Mouse (Mus musculus): ENCODE results near the gene Chst11. TPM values are rescaled to one million over a fixed set of nuclear protein-coding genes. Genes with fewer than 3 reads are reported as not detected.

Gene Chst11
- polyA plus RNA-seq, 1 experiment = 5.2 TPM

DNA sequence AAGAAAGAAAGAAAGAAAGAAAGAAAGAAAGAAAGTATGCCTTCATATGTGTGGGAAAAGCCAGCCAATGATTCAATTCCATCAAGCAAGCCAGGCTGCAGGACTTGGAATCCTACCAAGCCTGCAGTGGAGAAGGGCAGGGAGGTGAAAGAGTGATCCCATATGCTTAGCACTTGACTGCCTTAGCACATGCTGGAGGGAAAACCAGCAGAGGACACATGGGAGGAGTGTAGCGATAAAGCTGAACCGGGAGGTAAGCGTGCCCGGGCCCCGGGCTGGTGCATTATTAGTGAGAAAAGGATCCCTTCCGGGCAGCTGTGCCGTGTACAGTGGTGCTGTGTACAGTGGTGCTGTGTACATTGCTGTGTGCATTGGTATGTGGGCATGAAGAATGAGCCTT, 165.3 kb downstream of the Chst11 start:
- no peak overlapping the region for H3K27ac ChIP-seq (ENCODE audit: insufficient read depth, low read length)
- no peak for TF ChIP-seq POLR2A (IDR thresholded peaks at IDR 0.05; ENCODE audit: insufficient read depth, low read length)
- no peak for TF ChIP-seq EP300 (IDR thresholded peaks at IDR 0.05; ENCODE audit: insufficient read depth, low read depth, low read length)
- TF ChIP-seq CTCF (IDR thresholded peaks at IDR 0.05; ENCODE audit: low read depth, low read length) = no peak

DNA sequence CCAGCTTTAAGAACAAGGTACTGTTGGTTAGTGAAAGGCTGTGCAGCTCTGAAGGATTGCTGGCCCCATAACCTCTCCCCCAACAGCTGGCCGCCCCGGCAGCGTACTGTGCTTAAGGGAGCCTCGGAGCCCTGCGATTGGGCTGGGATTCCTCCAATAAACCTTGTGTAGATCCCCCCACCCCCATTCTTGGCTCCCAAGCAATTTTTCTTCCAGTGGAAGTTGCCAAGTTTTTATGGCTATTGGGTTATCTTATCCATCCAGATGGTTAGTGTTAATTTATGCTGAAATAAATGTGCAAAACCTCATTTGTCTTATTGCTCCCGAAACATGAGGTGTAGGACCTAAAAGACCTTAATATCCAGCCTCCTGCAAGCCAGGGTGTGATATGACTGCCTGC, 166.1 kb downstream of the Chst11 start:
- no peaks in the 10 kb centered on the region for H3K9me3 ChIP-seq (replicated peaks; ENCODE audit: control insufficient read depth, insufficient read depth, low read length, poor library complexity, severe bottlenecking)
- H3K27ac ChIP-seq (ENCODE audit: insufficient read depth, low read length) = no peak overlapping the region

More for the DNA sequence above, 165.3 kb downstream of the Chst11 start:
- no peaks in the 10 kb centered on the region for H3K4me1 ChIP-seq (ENCODE audit: control insufficient read depth, insufficient read depth, low read length)
- H3K4me3 ChIP-seq (ENCODE audit: low read depth, low read length) = no peak overlapping the region
- no peaks in the 10 kb centered on the region for H3K27me3 ChIP-seq (ENCODE audit: control insufficient read depth, insufficient read depth, low read length, poor library complexity, severe bottlenecking)
- H3K9me3 ChIP-seq (replicated peaks; ENCODE audit: control insufficient read depth, insufficient read depth, low read length, poor library complexity, severe bottlenecking) = no peaks in the 10 kb centered on the region
- no peak overlapping the region for H3K9ac ChIP-seq (ENCODE audit: low read depth, poor library complexity, severe bottlenecking)
- no peaks in the 10 kb centered on the region for H3K36me3 ChIP-seq (ENCODE audit: control insufficient read depth, insufficient read depth, low read length, poor library complexity, severe bottlenecking)

GRCm38 (mm10) chr10:83151896-83152685, 166.8 kb downstream of the Chst11 start:
- Histone ChIP-seq H3K9me3 (replicated peaks; ENCODE audit: control insufficient read depth, insufficient read depth, low read length, poor library complexity, severe bottlenecking) (no peaks in the 10 kb centered on the region), H3K27ac (ENCODE audit: insufficient read depth, low read length) (no peak overlapping the region), H3K36me3 (ENCODE audit: control insufficient read depth, insufficient read depth, low read length, poor library complexity, severe bottlenecking) (no peaks in the 10 kb centered on the region), H3K4me1 (ENCODE audit: control insufficient read depth, insufficient read depth, low read length) (no peaks in the 10 kb centered on the region), H3K27me3 (ENCODE audit: control insufficient read depth, insufficient read depth, low read length, poor library complexity, severe bottlenecking) (no peaks in the 10 kb centered on the region), H3K4me3 (ENCODE audit: low read depth, low read length) (no peak overlapping the region), H3K9ac (ENCODE audit: low read depth, poor library complexity, severe bottlenecking) (no peak overlapping the region)
- TF ChIP-seq CTCF (IDR thresholded peaks at IDR 0.05; ENCODE audit: low read depth, low read length) = no peak
- no peak for TF ChIP-seq POLR2A (IDR thresholded peaks at IDR 0.05; ENCODE audit: insufficient read depth, low read length)
- TF ChIP-seq EP300 (IDR thresholded peaks at IDR 0.05; ENCODE audit: insufficient read depth, low read depth, low read length) = no peak

More for the DNA sequence above, 166.1 kb downstream of the Chst11 start:
- no peak for TF ChIP-seq EP300 (IDR thresholded peaks at IDR 0.05; ENCODE audit: insufficient read depth, low read depth, low read length)
- no peak for TF ChIP-seq CTCF (IDR thresholded peaks at IDR 0.05; ENCODE audit: low read depth, low read length)
- no peak for TF ChIP-seq POLR2A (IDR thresholded peaks at IDR 0.05; ENCODE audit: insufficient read depth, low read length)
- H3K36me3 ChIP-seq (ENCODE audit: control insufficient read depth, insufficient read depth, low read length, poor library complexity, severe bottlenecking) = no peaks in the 10 kb centered on the region
- no peaks in the 10 kb centered on the region for H3K27me3 ChIP-seq (ENCODE audit: control insufficient read depth, insufficient read depth, low read length, poor library complexity, severe bottlenecking)
- no peak overlapping the region for H3K4me3 ChIP-seq (ENCODE audit: low read depth, low read length)
- no peaks in the 10 kb centered on the region for H3K4me1 ChIP-seq (ENCODE audit: control insufficient read depth, insufficient read depth, low read length)
- H3K9ac ChIP-seq (ENCODE audit: low read depth, poor library complexity, severe bottlenecking) = no peak overlapping the region

- Histone ChIP-seq H3K4me1 (ENCODE audit: control insufficient read depth, insufficient read depth, low read length) (no peaks in the 10 kb centered on the region), H3K27ac (ENCODE audit: insufficient read depth, low read length) (no peak overlapping the region), H3K36me3 (ENCODE audit: control insufficient read depth, insufficient read depth, low read length, poor library complexity, severe bottlenecking) (no peaks in the 10 kb centered on the region), H3K9ac (ENCODE audit: low read depth, poor library complexity, severe bottlenecking) (no peak overlapping the region), H3K27me3 (ENCODE audit: control insufficient read depth, insufficient read depth, low read length, poor library complexity, severe bottlenecking) (no peaks in the 10 kb centered on the region), H3K4me3 (ENCODE audit: low read depth, low read length) (no peak overlapping the region), H3K9me3 (replicated peaks; ENCODE audit: control insufficient read depth, insufficient read depth, low read length, poor library complexity, severe bottlenecking) (no peaks in the 10 kb centered on the region)
- TF ChIP-seq EP300 (IDR thresholded peaks at IDR 0.05; ENCODE audit: insufficient read depth, low read depth, low read length) (no peak), CTCF (IDR thresholded peaks at IDR 0.05; ENCODE audit: low read depth, low read length) (no peak), POLR2A (IDR thresholded peaks at IDR 0.05; ENCODE audit: insufficient read depth, low read length) (no peak)
Measured at GRCm38 (mm10) chr10:83152723-83153122, 167.4 kb downstream of the Chst11 start.

DNA sequence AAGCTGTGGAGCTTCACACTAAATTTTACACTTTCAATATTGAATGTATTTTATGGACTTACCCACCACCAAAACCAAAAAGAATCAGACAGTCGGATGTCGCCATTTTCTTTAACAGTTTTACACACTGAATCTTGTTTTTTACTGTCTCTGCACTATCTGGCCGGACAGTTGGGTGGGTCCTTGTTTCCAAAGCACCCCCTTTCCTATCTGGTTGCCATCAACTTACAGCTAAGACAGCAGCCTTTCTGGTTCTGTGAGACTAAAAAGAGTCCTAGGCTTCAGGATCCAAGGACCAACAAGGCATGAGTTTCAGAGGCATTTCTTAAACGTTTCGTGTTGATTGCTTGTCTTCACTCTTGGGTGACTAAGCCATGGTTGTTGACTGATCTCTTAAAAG, 168.1 kb downstream of the Chst11 start:
- Histone ChIP-seq H3K36me3 (ENCODE audit: control insufficient read depth, insufficient read depth, low read length, poor library complexity, severe bottlenecking) (no peaks in the 10 kb centered on the region), H3K4me1 (ENCODE audit: control insufficient read depth, insufficient read depth, low read length) (no peaks in the 10 kb centered on the region), H3K27ac (ENCODE audit: insufficient read depth, low read length) (no peak overlapping the region), H3K4me3 (ENCODE audit: low read depth, low read length) (no peak overlapping the region), H3K27me3 (ENCODE audit: control insufficient read depth, insufficient read depth, low read length, poor library complexity, severe bottlenecking) (no peaks in the 10 kb centered on the region), H3K9me3 (replicated peaks; ENCODE audit: control insufficient read depth, insufficient read depth, low read length, poor library complexity, severe bottlenecking) (no peaks in the 10 kb centered on the region), H3K9ac (ENCODE audit: low read depth, poor library complexity, severe bottlenecking) (no peak overlapping the region)
- no peak for TF ChIP-seq CTCF (IDR thresholded peaks at IDR 0.05; ENCODE audit: low read depth, low read length)
- no peak for TF ChIP-seq EP300 (IDR thresholded peaks at IDR 0.05; ENCODE audit: insufficient read depth, low read depth, low read length)
- TF ChIP-seq POLR2A (IDR thresholded peaks at IDR 0.05; ENCODE audit: insufficient read depth, low read length) = no peak

GRCm38 (mm10) chr10:83153887-83154286, 168.6 kb downstream of the Chst11 start:
- Histone ChIP-seq H3K36me3 (ENCODE audit: control insufficient read depth, insufficient read depth, low read length, poor library complexity, severe bottlenecking) (no peaks in the 10 kb centered on the region), H3K9ac (ENCODE audit: low read depth, poor library complexity, severe bottlenecking) (no peak overlapping the region), H3K4me1 (ENCODE audit: control insufficient read depth, insufficient read depth, low read length) (no peaks in the 10 kb centered on the region), H3K9me3 (replicated peaks; ENCODE audit: control insufficient read depth, insufficient read depth, low read length, poor library complexity, severe bottlenecking) (no peaks in the 10 kb centered on the region), H3K27ac (ENCODE audit: insufficient read depth, low read length) (no peak overlapping the region), H3K4me3 (ENCODE audit: low read depth, low read length) (no peak overlapping the region), H3K27me3 (ENCODE audit: control insufficient read depth, insufficient read depth, low read length, poor library complexity, severe bottlenecking) (no peaks in the 10 kb centered on the region)
- TF ChIP-seq EP300 (IDR thresholded peaks at IDR 0.05; ENCODE audit: insufficient read depth, low read depth, low read length) (no peak), CTCF (IDR thresholded peaks at IDR 0.05; ENCODE audit: low read depth, low read length) (no peak), POLR2A (IDR thresholded peaks at IDR 0.05; ENCODE audit: insufficient read depth, low read length) (no peak)

All from ES-Bruce4 (cell line).